8 mouse cellular contexts compared by ENCODE assay signal in the genomic region with DNA sequence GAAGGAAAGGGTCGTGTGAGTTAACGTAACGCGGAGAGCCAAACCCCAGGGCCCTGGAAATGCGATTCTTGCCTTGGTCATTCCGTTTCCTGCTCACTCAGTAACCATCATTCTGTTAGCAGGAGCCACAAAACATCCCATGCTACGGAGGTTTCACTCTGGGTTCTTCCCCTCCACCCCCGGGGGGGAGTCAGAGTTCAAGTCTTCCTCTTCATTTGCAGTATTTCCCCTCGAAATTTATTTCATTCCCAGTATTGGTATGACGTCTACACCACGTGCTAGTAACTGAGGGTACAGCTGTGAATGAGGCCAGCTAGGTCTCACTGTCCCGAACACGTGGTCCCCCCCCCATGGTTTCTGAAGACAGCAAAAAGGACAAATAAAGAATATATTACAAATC. TPM values are rescaled to one million over a fixed set of nuclear protein-coding genes. Genes with fewer than 3 reads are reported as not detected.
DNase-seq lines count a peak whose midpoint lies in the region; ATAC-seq and TF ChIP-seq lines count a peak whose summit lies in the region.

No protein-coding gene starts in this region.

- no peaks in the 10 kb centered on the region for H3K9me3 ChIP-seq in hindbrain, embryonic 15.5 days
- no peaks in the 10 kb centered on the region for H3K9me3 ChIP-seq in midbrain, embryonic 16.5 days (replicated peaks; ENCODE audit: control insufficient read depth, low read length, poor library complexity, severe bottlenecking)

- TF ChIP-seq CTCF in layer of hippocampus, adult 2 months (conservative IDR thresholded peaks at IDR 0.05), result no peak

- H3K4me1 ChIP-seq in brown adipose tissue, adult 24 weeks (ENCODE audit: control insufficient read depth, insufficient read depth, insufficient read length, low read length), result peaks cover 12% of the 10 kb centered on the region; the same call in 1 of the 2 replicates
- H3K4me1 ChIP-seq in hindbrain, embryonic 15.5 days (replicated peaks), result peaks cover 27% of the 10 kb centered on the region
- H3K4me1 ChIP-seq in midbrain, embryonic 16.5 days (ENCODE audit: control insufficient read depth, insufficient read depth, low read length), result peaks cover 19% of the 10 kb centered on the region

- H3K4me3 ChIP-seq in layer of hippocampus, adult 2 months, result peak overlapping the region; percentile 79
- H3K4me3 ChIP-seq in brown adipose tissue, adult 24 weeks (ENCODE audit: insufficient read depth, low read depth, low read length), result peak overlapping the region; percentile 88
- H3K4me3 ChIP-seq in hindbrain, embryonic 15.5 days, result peak overlapping the region; percentile 95; the same call in 1 of the 2 replicates
- no peak overlapping the region for H3K4me3 ChIP-seq in midbrain, embryonic 16.5 days (ENCODE audit: low read depth, low read length)

- H3K9ac ChIP-seq in hindbrain, embryonic 15.5 days, result no peak overlapping the region
- H3K9ac ChIP-seq in midbrain, embryonic 16.5 days (ENCODE audit: low read depth, low read length), result no peak overlapping the region

- WGBS in hindbrain, embryonic 15.5 days, result 83% methylated on average over 13 of the region's 13 CpGs
- WGBS in midbrain, embryonic 16.5 days, result 84% methylated on average over 13 of the region's 13 CpGs

- H3K4me2 ChIP-seq in hindbrain, embryonic 15.5 days, result peak overlapping the region; percentile 97
- peak overlapping the region; percentile 99; the same call in 1 of the 2 replicates for H3K4me2 ChIP-seq in midbrain, embryonic 16.5 days (ENCODE audit: low read length)

- no peak for ATAC-seq in hindbrain, embryonic 15.5 days (ENCODE audit: low FRiP score, low read depth)
- no peak for ATAC-seq in midbrain, embryonic 16.5 days

- H3K27me3 ChIP-seq in hindbrain, embryonic 15.5 days, result no peaks in the 10 kb centered on the region
- H3K27me3 ChIP-seq in midbrain, embryonic 16.5 days (ENCODE audit: control insufficient read depth, insufficient read depth, low read depth, low read length), result no peaks in the 10 kb centered on the region

- peaks cover 19% of the 10 kb centered on the region for H3K36me3 ChIP-seq in hindbrain, embryonic 15.5 days
- H3K36me3 ChIP-seq in midbrain, embryonic 16.5 days (ENCODE audit: control insufficient read depth, insufficient read depth, low read length), result peaks cover 17% of the 10 kb centered on the region

- no peak for DNase-seq in layer of hippocampus, adult 2 months (ENCODE audit: low spot score in 2 of 2)
- no peak for DNase-seq in layer of hippocampus, adult 9-11 months
- DNase-seq in right cerebral cortex, adult 18-20 months, result no peak
- DNase-seq in frontal cortex, postnatal 10 days (ENCODE audit: low spot score in 2 of 2), result no peak
- DNase-seq in gastrocnemius, adult 8-10 months (ENCODE audit: low spot score in 2 of 2), result no peak

- peak overlapping the region; percentile 89; the same call in 1 of the 2 replicates for H3K27ac ChIP-seq in layer of hippocampus, adult 2 months
- H3K27ac ChIP-seq in brown adipose tissue, adult 24 weeks (replicated peaks; ENCODE audit: low read depth, low read length), result 0 out of 2 replicates have a peak overlapping the region, but pooled peaks have one; percentile 15
- no peak overlapping the region for H3K27ac ChIP-seq in hindbrain, embryonic 15.5 days (replicated peaks)
- H3K27ac ChIP-seq in midbrain, embryonic 16.5 days (ENCODE audit: low read length), result no peak overlapping the region

RNA-seq across cellular contexts. Expression of a gene that starts 1.6 kb away (rescaled TPM):
- 10 to 100 TPM; 69.6 to 72.3 TPM for total RNA-seq in layer of hippocampus, adult 2 months (2021)
- polyA plus RNA-seq in brown adipose tissue, adult 24 weeks (2012; ENCODE audit: insufficient read depth, insufficient read length, missing spikeins), result 53.0 and 64.2 TPM in 2 replicates
- 106 and 109 TPM in 2 replicates for polyA plus RNA-seq in hindbrain, embryonic 15.5 days (2015; fragmentation: Nextera tagmentation; extraction: Ambion mirVana)
- 106 and 119 TPM in 2 replicates for polyA plus RNA-seq in midbrain, embryonic 16.5 days (2015; fragmentation: Nextera tagmentation; extraction: Ambion mirVana)
- total RNA-seq in gastrocnemius, adult 8-10 months (2022), result 10 to 100 TPM; 11.4 to 17.2 (median 14.3) TPM

RNA-seq across cellular contexts. Expression of a gene that starts 5.5 kb away (rescaled TPM):
- 10 to 100 TPM; 11.6 to 12.8 TPM for total RNA-seq in layer of hippocampus, adult 2 months (2021)
- not detected in 2 replicates for polyA plus RNA-seq in brown adipose tissue, adult 24 weeks (2012; ENCODE audit: insufficient read depth, insufficient read length, missing spikeins)
- polyA plus RNA-seq in hindbrain, embryonic 15.5 days (2015; fragmentation: Nextera tagmentation; extraction: Ambion mirVana), result 0.43 and 0.52 TPM in 2 replicates
- 0.68 and 0.70 TPM in 2 replicates for polyA plus RNA-seq in midbrain, embryonic 16.5 days (2015; fragmentation: Nextera tagmentation; extraction: Ambion mirVana)
- total RNA-seq in gastrocnemius, adult 8-10 months (2022), result 1 to 10 TPM; 4.0 to 6.0 (median 4.1) TPM

RNA-seq across cellular contexts. Expression of a gene that starts 17.8 kb away (rescaled TPM):
- total RNA-seq in layer of hippocampus, adult 2 months (2021), result 1 to 10 TPM; 3.8 to 5.4 TPM
- not detected in 2 replicates for polyA plus RNA-seq in brown adipose tissue, adult 24 weeks (2012; ENCODE audit: insufficient read depth, insufficient read length, missing spikeins)
- 1.2 and 1.3 TPM in 2 replicates for polyA plus RNA-seq in hindbrain, embryonic 15.5 days (2015; fragmentation: Nextera tagmentation; extraction: Ambion mirVana)
- 0.85 and 1.1 TPM in 2 replicates for polyA plus RNA-seq in midbrain, embryonic 16.5 days (2015; fragmentation: Nextera tagmentation; extraction: Ambion mirVana)
- under 1 TPM in 2 of 4 experiments, not detected in 2; 0.07 to 0.08 TPM for total RNA-seq in gastrocnemius, adult 8-10 months (2022)

RNA-seq across cellular contexts. Expression of a gene that starts 18.4 kb away (rescaled TPM):
- 100 to 1,000 TPM; 134 to 138 TPM for total RNA-seq in layer of hippocampus, adult 2 months (2021)
- polyA plus RNA-seq in brown adipose tissue, adult 24 weeks (2012; ENCODE audit: insufficient read depth, insufficient read length, missing spikeins), result 21.2 and 23.2 TPM in 2 replicates
- polyA plus RNA-seq in hindbrain, embryonic 15.5 days (2015; fragmentation: Nextera tagmentation; extraction: Ambion mirVana), result 72.3 and 78.4 TPM in 2 replicates
- 74.2 and 80.5 TPM in 2 replicates for polyA plus RNA-seq in midbrain, embryonic 16.5 days (2015; fragmentation: Nextera tagmentation; extraction: Ambion mirVana)
- 10 to 100 TPM; 44.7 to 49.8 (median 45.5) TPM for total RNA-seq in gastrocnemius, adult 8-10 months (2022)

RNA-seq across cellular contexts. Expression of a gene that starts 25.6 kb away (rescaled TPM):
- total RNA-seq in layer of hippocampus, adult 2 months (2021), result 1 to 10 TPM; 5.8 to 7.9 TPM
- not detected in 2 replicates for polyA plus RNA-seq in brown adipose tissue, adult 24 weeks (2012; ENCODE audit: insufficient read depth, insufficient read length, missing spikeins)
- 1.4 and 1.8 TPM in 2 replicates for polyA plus RNA-seq in hindbrain, embryonic 15.5 days (2015; fragmentation: Nextera tagmentation; extraction: Ambion mirVana)
- 1.2 and 1.8 TPM in 2 replicates for polyA plus RNA-seq in midbrain, embryonic 16.5 days (2015; fragmentation: Nextera tagmentation; extraction: Ambion mirVana)
- under 1 TPM in 3 of 4 experiments, not detected in 1; 0.18 to 0.64 (median 0.19) TPM for total RNA-seq in gastrocnemius, adult 8-10 months (2022)

Comparison
In these comparisons a context has a peak if more than half of its experiments do, and no peak if none do; other contexts are left out.
1. H3K27ac ChIP-seq: peak in layer of hippocampus, adult 2 months (single experiment) and brown adipose tissue, adult 24 weeks (single experiment); none in hindbrain, embryonic 15.5 days (single experiment) and midbrain, embryonic 16.5 days (single experiment).